Mouse (Mus musculus) forebrain, embryonic 10.5 days (tissue): ENCODE results near the gene Agrp. TPM values are rescaled to one million over a fixed set of nuclear protein-coding genes. Genes with fewer than 3 reads are reported as not detected.

ENCODE experiments used
- DNase-seq: peaks from one replicate; pipeline ENCODE4 v3.0.0-alpha.2; 2017; ENCODE audit warnings: low spot score; ENCODE audit errors: extremely low spot score
- H3K27ac ChIP-seq: fragments of 300-500 bp; sonication (generic); 2 replicates; pipeline ENCODE4 v1.5.1; 2016; ENCODE audit warnings: mild to moderate bottlenecking
- H3K27me3 ChIP-seq: fragments of 300-500 bp; sonication (generic); 2 replicates; pipeline ENCODE4 v1.6.1; 2016; ENCODE audit warnings: mild to moderate bottlenecking; ENCODE audit not compliant: poor library complexity, severe bottlenecking
- H3K36me3 ChIP-seq: fragments of 300-500 bp; sonication (generic); replicated peaks from 2 replicates; pipeline ENCODE4 v1.6.1; 2016; ENCODE audit warnings: mild to moderate bottlenecking, moderate library complexity
- H3K4me1 ChIP-seq: fragments of 300-500 bp; sonication (generic); 2 replicates; pipeline ENCODE4 v1.6.1; 2016
- H3K4me3 ChIP-seq: fragments of 300-500 bp; sonication (generic); 2 replicates; pipeline ENCODE4 v1.5.1; 2016; ENCODE audit warnings: mild to moderate bottlenecking, moderate library complexity
- H3K9me3 ChIP-seq: fragments of 300-500 bp; sonication (generic); 2 replicates; pipeline ENCODE4 v1.6.1; 2016; ENCODE audit warnings: mild to moderate bottlenecking, moderate library complexity
- WGBS: fragments of 180-500 bp; shearing (Covaris S2); methylation state at CpG from one replicate; pipeline ENCODE4 v1.1.7; 2016; 5-methylcytosine and 5-hydroxymethylcytosine counted together
- microRNA counts: library from miRNA; unstranded; fragments of <30 nt; microRNA quantifications from one replicate; lab custom pipeline; 2017
- microRNA-seq: library from miRNA; unstranded; fragments of <30 nt; microRNA quantifications from one replicate; pipeline ENCODE4, GENCODE M21; 2017
- polyA plus RNA-seq: library from polyadenylated mRNA; unstranded; fragments of >200 nt; fragmentation: Nextera tagmentation; extraction: Ambion mirVana; gene quantifications from 2 replicates; pipeline ENCODE4 v1.2.1, GENCODE M21; 2016

Agrp gene
- polyA plus RNA-seq, 1 experiment from 2014 or later = 0.38 TPM

DNA sequence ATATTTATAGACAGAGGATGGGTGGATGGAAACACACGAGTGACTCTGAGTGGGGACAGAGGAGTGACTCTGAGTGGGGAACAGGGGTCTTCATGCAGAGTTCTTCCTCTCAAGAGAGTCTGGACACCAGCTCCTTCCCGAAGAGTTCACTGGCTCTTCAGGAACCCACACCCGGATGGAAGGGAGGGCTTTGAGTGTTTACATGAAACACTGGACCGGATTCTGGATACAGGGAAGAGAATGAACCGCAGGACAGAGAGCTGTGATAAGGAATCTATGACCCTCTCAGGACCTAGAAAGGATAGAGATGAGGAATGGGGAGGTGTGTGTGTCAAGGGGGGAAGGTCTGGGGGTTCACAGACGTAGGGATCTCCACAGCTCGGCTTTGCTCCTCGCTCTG, 119.8 kb downstream of the Agrp start:
- H3K27ac ChIP-seq = 0 out of 2 replicates have a peak overlapping the region, but pooled peaks have one; percentile 89
- 48% methylated on average over 8 of the region's 8 CpGs for WGBS
- H3K36me3 ChIP-seq = peaks cover 5% of the 10 kb centered on the region
- H3K27me3 ChIP-seq = peaks cover 66% of the 10 kb centered on the region
- no peaks in the 10 kb centered on the region for H3K9me3 ChIP-seq
- no peak overlapping the region for H3K4me3 ChIP-seq
- peaks cover 72% of the 10 kb centered on the region for H3K4me1 ChIP-seq
- DNase-seq = no peak

MicroRNAs encoded within 50 kb of the gene (microRNA counts, 519-probe panel; counts per million panel counts)
- microRNA mmu-miR-1966 (lab: Ali Mortazavi, UCI) = 2,765 counts per million, percentile 70 among the panel's probes with 10 or more counts

Small RNAs within 50 kb of the gene (microRNA-seq; reads per million reads assigned to microRNA genes)
- not detected for gene Mir1966

Other genes starting within 250 kb of the Agrp start
- not detected in 2 replicates for gene Kctd19, start 223.9 kb downstream of the Agrp start, polyA plus RNA-seq
- 0.36 and 0.93 TPM in 2 replicates for gene Lrrc36, start 223.8 kb downstream of the Agrp start, polyA plus RNA-seq
- gene Tppp3, start 165.9 kb downstream of the Agrp start, polyA plus RNA-seq = 23.3 and 23.9 TPM in 2 replicates
- 12.9 and 18.5 TPM in 2 replicates for gene Zdhhc1, start 140.5 kb downstream of the Agrp start, polyA plus RNA-seq
- 12.3 and 15.6 TPM in 2 replicates for gene Hsd11b2, start 118.6 kb downstream of the Agrp start, polyA plus RNA-seq
- 65.3 and 73.4 TPM in 2 replicates for gene Atp6v0d1, start 71.3 kb downstream of the Agrp start, polyA plus RNA-seq
- 13.9 and 14.4 TPM in 2 replicates for gene Ripor1, start 32.1 kb downstream of the Agrp start, polyA plus RNA-seq
- gene Ctcf, start 825 bp downstream of the Agrp start, polyA plus RNA-seq = 146 and 150 TPM in 2 replicates
- gene Carmil2, start 48.9 kb upstream of the Agrp start, polyA plus RNA-seq = 0.71 and 1.1 TPM in 2 replicates
- gene Acd, start 63.7 kb upstream of the Agrp start, polyA plus RNA-seq = 75.9 and 77.1 TPM in 2 replicates
- gene Pard6a, start 63.8 kb upstream of the Agrp start, polyA plus RNA-seq = 22.7 and 22.8 TPM in 2 replicates
- gene 4933405L10Rik, start 70.3 kb upstream of the Agrp start, polyA plus RNA-seq = 0.12 and 0.21 TPM in 2 replicates
- gene Enkd1, start 70.8 kb upstream of the Agrp start, polyA plus RNA-seq = 54.3 and 56.0 TPM in 2 replicates
- gene Gfod2, start 121.3 kb upstream of the Agrp start, polyA plus RNA-seq = 32.7 and 38.3 TPM in 2 replicates
- gene Ranbp10, start 190.0 kb upstream of the Agrp start, polyA plus RNA-seq = 9.5 and 11.1 TPM in 2 replicates
- 0.06 and 0.07 TPM in 2 replicates for gene Tsnaxip1, start 190.3 kb upstream of the Agrp start, polyA plus RNA-seq
- gene Cenpt, start 215.9 kb upstream of the Agrp start, polyA plus RNA-seq = 49.5 and 57.9 TPM in 2 replicates
- 80.2 and 81.3 TPM in 2 replicates for gene Thap11, start 217.7 kb upstream of the Agrp start, polyA plus RNA-seq
- gene Nutf2, start 223.2 kb upstream of the Agrp start, polyA plus RNA-seq = 394 and 447 TPM in 2 replicates
- 73.7 and 75.2 TPM in 2 replicates for gene Edc4, start 243.5 kb upstream of the Agrp start, polyA plus RNA-seq